Mouse (Mus musculus) embryonic facial prominence, embryonic 11.5 days (tissue): ENCODE results near the gene Nrd1. TPM values are rescaled to one million over a fixed set of nuclear protein-coding genes. Genes with fewer than 3 reads are reported as not detected.

Experiments used
- ATAC-seq: fragments of 200-750 bp; cut with Nextera tagmentation; replicated peaks from 2 replicates; pipeline ENCODE4 v1.8.0; 2017; ENCODE audit warnings: low read depth; ENCODE audit not compliant: insufficient number of reproducible peaks, low FRiP score, low TSS enrichment
- DNase-seq: peaks from one replicate; pipeline ENCODE4 v3.0.0-alpha.2; 2015; ENCODE audit warnings: low spot score
- H3K27ac ChIP-seq: fragments of 300-500 bp; sonication (generic); replicated peaks from 2 replicates; pipeline ENCODE4 v1.5.1; 2014; ENCODE audit warnings: mild to moderate bottlenecking, low read depth, low read length, control low read depth
- H3K27me3 ChIP-seq: fragments of 300-500 bp; sonication (generic); 2 replicates; pipeline ENCODE4 v1.6.1; 2014; ENCODE audit warnings: mild to moderate bottlenecking, low read length, moderate library complexity, mixed read lengths; ENCODE audit not compliant: control insufficient read depth, insufficient read depth
- H3K36me3 ChIP-seq: fragments of 300-500 bp; sonication (generic); replicated peaks from 2 replicates; pipeline ENCODE4 v1.6.1; 2014; ENCODE audit warnings: low read depth, mild to moderate bottlenecking, low read length, moderate library complexity, mixed read lengths; ENCODE audit not compliant: control insufficient read depth, insufficient read depth
- H3K4me1 ChIP-seq: fragments of 300-500 bp; sonication (generic); 2 replicates; pipeline ENCODE4 v1.6.1; 2014; ENCODE audit warnings: low read length, mixed read lengths; ENCODE audit not compliant: control insufficient read depth, insufficient read depth
- H3K4me2 ChIP-seq: fragments of 300-500 bp; sonication (generic); 2 replicates; pipeline ENCODE4 v1.6.1; 2014; ENCODE audit warnings: low read depth, mild to moderate bottlenecking, control low read depth, low read length, moderate library complexity
- H3K4me3 ChIP-seq: fragments of 300-500 bp; sonication (generic); 2 replicates; pipeline ENCODE4 v1.5.1; 2014; ENCODE audit warnings: low read depth, low read length, control low read depth
- H3K9ac ChIP-seq: fragments of 300-500 bp; sonication (generic); replicated peaks from 2 replicates; pipeline ENCODE4 v1.6.1; 2014; ENCODE audit warnings: mild to moderate bottlenecking, control low read depth, low read length
- H3K9me3 ChIP-seq: fragments of 300-500 bp; sonication (generic); replicated peaks from 2 replicates; pipeline ENCODE4 v1.6.1; 2016; ENCODE audit warnings: mild to moderate bottlenecking, low read length, inconsistent platforms, mixed read lengths; ENCODE audit not compliant: control insufficient read depth
- WGBS: fragments of 180-500 bp; shearing (Covaris S2); extraction: QIAGEN DNeasy Blood & Tissue Kit; methylation state at CpG from one replicate; pipeline ENCODE4 v1.1.7; 2014; 5-methylcytosine and 5-hydroxymethylcytosine counted together
- polyA plus RNA-seq: library from polyadenylated mRNA; unstranded; fragments of >200 nt; fragmentation: Nextera tagmentation; extraction: Ambion mirVana; gene quantifications from 2 replicates; pipeline ENCODE4 v1.2.1, GENCODE M21; 2014

Gene Nrd1
- polyA plus RNA-seq, 1 experiment from 2014 or later = 66.3 TPM

GRCm38 (mm10) chr4:109054003-109054402, 53.5 kb downstream of the Nrd1 start:
- Histone ChIP-seq H3K36me3 (peaks cover 13% of the 10 kb centered on the region), H3K9me3 (no peaks in the 10 kb centered on the region), H3K4me3 (no peak overlapping the region), H3K4me2 (no peak overlapping the region), H3K27ac (no peak overlapping the region), H3K9ac (no peak overlapping the region), H3K4me1 (no peaks in the 10 kb centered on the region), H3K27me3 (no peaks in the 10 kb centered on the region)
- DNase-seq (no peak), ATAC-seq (no peak)
- 77% methylated on average over 9 of the region's 9 CpGs for WGBS

- Histone ChIP-seq H3K27ac (no peak overlapping the region), H3K9ac (no peak overlapping the region), H3K4me1 (no peaks in the 10 kb centered on the region), H3K4me2 (no peak overlapping the region), H3K27me3 (no peaks in the 10 kb centered on the region), H3K36me3 (peaks cover 15% of the 10 kb centered on the region), H3K9me3 (no peaks in the 10 kb centered on the region), H3K4me3 (no peak overlapping the region)
- DNase-seq = no peak
- WGBS = 88% methylated on average over 7 of the region's 7 CpGs
- ATAC-seq = no peak
Observed at GRCm38 (mm10) chr4:109056351-109056750, 55.9 kb downstream of the Nrd1 start.

- H3K4me1 ChIP-seq = no peaks in the 10 kb centered on the region
- H3K4me2 ChIP-seq = no peak overlapping the region
- 93% methylated on average over 8 of the region's 8 CpGs for WGBS
- no peak overlapping the region for H3K9ac ChIP-seq
- no peaks in the 10 kb centered on the region for H3K9me3 ChIP-seq
- no peak overlapping the region for H3K4me3 ChIP-seq
- ATAC-seq = no peak
- H3K36me3 ChIP-seq = peaks cover 15% of the 10 kb centered on the region
- no peak overlapping the region for H3K27ac ChIP-seq
- H3K27me3 ChIP-seq = no peaks in the 10 kb centered on the region
- DNase-seq = no peak
Observed at GRCm38 (mm10) chr4:109057640-109058039, 57.2 kb downstream of the Nrd1 start.

- Histone ChIP-seq H3K9me3 (no peaks in the 10 kb centered on the region), H3K9ac (no peak overlapping the region), H3K4me1 (no peaks in the 10 kb centered on the region), H3K27me3 (no peaks in the 10 kb centered on the region), H3K4me2 (no peak overlapping the region), H3K36me3 (peaks cover 12% of the 10 kb centered on the region), H3K4me3 (no peak overlapping the region), H3K27ac (no peak overlapping the region)
- ATAC-seq = no peak
- 89% methylated on average over 4 of the region's 4 CpGs for WGBS
- DNase-seq = no peak
Observed at GRCm38 (mm10) chr4:109059255-109059821, 58.9 kb downstream of the Nrd1 start.

GRCm38 (mm10) chr4:109064941-109065340, 64.5 kb downstream of the Nrd1 start:
- no peaks in the 10 kb centered on the region for H3K4me1 ChIP-seq
- H3K36me3 ChIP-seq = peaks cover 2% of the 10 kb centered on the region; the same call in 1 of the 2 replicates
- no peak overlapping the region for H3K27ac ChIP-seq
- no peaks in the 10 kb centered on the region for H3K27me3 ChIP-seq
- 88% methylated on average over 6 of the region's 6 CpGs for WGBS
- ATAC-seq = no peak
- no peak overlapping the region for H3K4me3 ChIP-seq
- H3K9ac ChIP-seq = no peak overlapping the region
- no peak overlapping the region for H3K4me2 ChIP-seq
- no peak for DNase-seq
- H3K9me3 ChIP-seq = no peaks in the 10 kb centered on the region

- no peak for ATAC-seq
- Histone ChIP-seq H3K27ac (no peak overlapping the region), H3K4me3 (no peak overlapping the region), H3K4me1 (no peaks in the 10 kb centered on the region), H3K36me3 (peaks cover 2% of the 10 kb centered on the region; the same call in 1 of the 2 replicates), H3K4me2 (no peak overlapping the region), H3K9ac (no peak overlapping the region), H3K27me3 (no peaks in the 10 kb centered on the region), H3K9me3 (no peaks in the 10 kb centered on the region)
- WGBS = 94% methylated on average over 5 of the region's 5 CpGs
- DNase-seq = no peak
Observed at GRCm38 (mm10) chr4:109065714-109066113, 65.3 kb downstream of the Nrd1 start.

GRCm38 (mm10) chr4:109072891-109073290, 72.4 kb downstream of the Nrd1 start:
- no peak for ATAC-seq
- no peaks in the 10 kb centered on the region; the same call in 1 of the 2 replicates for H3K36me3 ChIP-seq

GRCm38 (mm10) chr4:109073296-109073695, 72.8 kb downstream of the Nrd1 start:
- H3K27ac ChIP-seq = no peak overlapping the region
- H3K9me3 ChIP-seq = no peaks in the 10 kb centered on the region
- no peak overlapping the region for H3K9ac ChIP-seq
- no peaks in the 10 kb centered on the region for H3K27me3 ChIP-seq
- no peak overlapping the region for H3K4me3 ChIP-seq
- no peak overlapping the region for H3K4me2 ChIP-seq
- no peaks in the 10 kb centered on the region; the same call in 1 of the 2 replicates for H3K36me3 ChIP-seq
- WGBS = 79% methylated on average over 3 of the region's 3 CpGs
- ATAC-seq (no peak), DNase-seq (no peak)
- no peaks in the 10 kb centered on the region for H3K4me1 ChIP-seq

More at GRCm38 (mm10) chr4:109072891-109073290, 72.4 kb downstream of the Nrd1 start:
- H3K4me3 ChIP-seq = no peak overlapping the region
- H3K27ac ChIP-seq = no peak overlapping the region
- no peak overlapping the region for H3K9ac ChIP-seq
- 86% methylated on average over 6 of the region's 6 CpGs for WGBS
- no peak overlapping the region for H3K4me2 ChIP-seq
- no peak for DNase-seq
- no peaks in the 10 kb centered on the region for H3K27me3 ChIP-seq
- H3K4me1 ChIP-seq = no peaks in the 10 kb centered on the region
- no peaks in the 10 kb centered on the region for H3K9me3 ChIP-seq
